Comparison of ENCODE assay signal across 9 mouse cellular contexts in the genomic region with DNA sequence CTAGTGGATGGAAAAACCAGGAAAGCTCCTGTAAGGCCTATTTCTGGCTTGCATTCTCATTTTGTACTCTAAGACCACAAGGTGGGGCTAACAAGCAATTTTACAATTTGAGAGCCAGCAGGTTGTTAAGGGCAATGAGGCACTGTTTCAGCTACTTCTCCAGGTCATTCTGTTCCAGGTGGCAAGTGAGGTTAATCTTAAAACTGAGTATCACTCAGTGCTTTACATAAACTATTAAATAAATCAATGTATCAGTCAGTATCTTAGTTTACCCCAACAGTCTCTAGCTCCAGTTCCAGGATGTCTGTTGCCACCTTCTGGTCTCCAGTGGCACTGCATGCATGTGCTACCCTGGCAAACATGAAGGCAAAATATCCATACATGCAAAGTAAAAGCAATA. TPM values are rescaled to one million over a fixed set of nuclear protein-coding genes. Genes with fewer than 3 reads are reported as not detected.
A peak's percentile ranks its signal among the peaks of the same experiment; 100 is the strongest.
DNase-seq lines count a peak whose midpoint lies in the region; ATAC-seq and TF ChIP-seq lines count a peak whose summit lies in the region.
"Had no signal": no experiment of that assay in that cellular context is flagged by ENCODE, and none has a peak within 500 bp of the region (broad histone marks: within the 10 kb centered on the region; RNA-seq: fewer than 3 reads in every experiment).

No protein-coding gene starts in this region.

- no peak overlapping the region for H3K27ac ChIP-seq in kidney, postnatal 0 days
- no peak overlapping the region for H3K27ac ChIP-seq in small intestine, adult 2 months (ENCODE audit: insufficient read depth, low read depth, low read length)

- no peaks in the 10 kb centered on the region for H3K9me3 ChIP-seq in kidney, postnatal 0 days (replicated peaks; ENCODE audit: low read length)

- H3K9ac ChIP-seq in kidney, postnatal 0 days (ENCODE audit: low read depth, low read length): no peak overlapping the region

- no peak overlapping the region for H3K4me2 ChIP-seq in kidney, postnatal 0 days (ENCODE audit: low read length)

- DNase-seq in urinary bladder, postnatal 36 days (ENCODE audit: low spot score in 2 of 2): peak; percentile 33 to 52
- no peak for DNase-seq in urinary bladder, postnatal 4 days (ENCODE audit: low spot score in 2 of 2)
- peak; percentile 51 for DNase-seq in adrenal gland, postnatal 25 days
- DNase-seq in kidney, postnatal 0 days (ENCODE audit: low spot score): peak; percentile 67
- peak; percentile 54 for DNase-seq in lung, adult 2 months

- H3K36me3 ChIP-seq in kidney, postnatal 0 days (ENCODE audit: insufficient read depth, low read length): no peaks in the 10 kb centered on the region
- no peaks in the 10 kb centered on the region for H3K36me3 ChIP-seq in small intestine, adult 2 months (ENCODE audit: control insufficient read depth, insufficient read depth, low read length)

- H3K4me3 ChIP-seq in kidney, postnatal 0 days (replicated peaks; ENCODE audit: low read depth, low read length): no peak overlapping the region
- H3K4me3 ChIP-seq in lung, adult 2 months (replicated peaks; ENCODE audit: extremely low read depth, low read depth, low read length): no peak overlapping the region
- H3K4me3 ChIP-seq in small intestine, adult 2 months (ENCODE audit: low read depth, low read length): no peak overlapping the region
- H3K4me3 ChIP-seq: myocyte had no signal

- no peaks in the 10 kb centered on the region for H3K4me1 ChIP-seq in kidney, postnatal 0 days (replicated peaks; ENCODE audit: insufficient read depth, low read length)
- H3K4me1 ChIP-seq in lung, adult 2 months (ENCODE audit: control insufficient read depth, insufficient read depth, low read length): no peaks in the 10 kb centered on the region
- no peaks in the 10 kb centered on the region for H3K4me1 ChIP-seq in small intestine, adult 2 months (ENCODE audit: control insufficient read depth, insufficient read depth, insufficient read length, low read length)

- TF ChIP-seq CTCF in kidney, postnatal 0 days (IDR thresholded peaks at IDR 0.05; ENCODE audit: low read depth): peak; percentile 84
- TF ChIP-seq CTCF in lung, adult 2 months (IDR thresholded peaks at IDR 0.05; ENCODE audit: insufficient read depth, low read length): peak; percentile 79
- TF ChIP-seq CTCF in small intestine, adult 2 months (IDR thresholded peaks at IDR 0.05; ENCODE audit: extremely low read depth, insufficient read length, insufficient replicate concordance, low read depth, low read length): peak; percentile 69; the same call in 1 of the 2 replicates

- no peaks in the 10 kb centered on the region for H3K27me3 ChIP-seq in kidney, postnatal 0 days (ENCODE audit: insufficient read depth, low read length)
- no peaks in the 10 kb centered on the region for H3K27me3 ChIP-seq in small intestine, adult 2 months (ENCODE audit: control insufficient read depth, insufficient read depth, low read length)

- peak; percentile 67; the same call in 1 of the 2 replicates for ATAC-seq in frontal cortex, adult (ENCODE audit: low TSS enrichment)
- no peak for ATAC-seq in kidney, postnatal 0 days (replicated peaks; ENCODE audit: low FRiP score, low read depth)

- TF ChIP-seq POLR2A in lung, adult 2 months (IDR thresholded peaks at IDR 0.05; ENCODE audit: borderline replicate concordance, extremely low read depth, low read depth, low read length): no peak
- no peak for TF ChIP-seq POLR2A in small intestine, adult 2 months (IDR thresholded peaks at IDR 0.05; ENCODE audit: low read depth, low read length)

RNA-seq across cellular contexts. Expression of gene H2-M10.6, which starts 12.0 kb away (rescaled TPM):
- total RNA-seq in adrenal gland, postnatal 25 days (2021): not detected in 2 replicates
- polyA plus RNA-seq in kidney, postnatal 0 days (2015; fragmentation: Nextera tagmentation; extraction: Ambion mirVana): not detected in 2 replicates
- not detected in 2 replicates for polyA plus RNA-seq in lung, adult 2 months (2012; rRNA removed)
- not detected in 2 replicates for polyA plus RNA-seq in small intestine, adult 2 months (2012; rRNA removed)
- total RNA-seq: gastrocnemius, postnatal 4 days had no signal
- polyA plus RNA-seq: myocyte had no signal

RNA-seq across cellular contexts. Expression of gene Trim26, which starts 12.9 kb away (rescaled TPM):
- total RNA-seq in adrenal gland, postnatal 25 days (2021): 69.2 and 77.1 TPM in 2 replicates
- polyA plus RNA-seq in kidney, postnatal 0 days (2015; fragmentation: Nextera tagmentation; extraction: Ambion mirVana): 33.2 and 33.6 TPM in 2 replicates
- polyA plus RNA-seq in lung, adult 2 months (2012; rRNA removed): 34.5 and 48.7 TPM in 2 replicates
- 15.5 and 37.3 TPM in 2 replicates for polyA plus RNA-seq in small intestine, adult 2 months (2012; rRNA removed)

RNA-seq across cellular contexts. Expression of gene Trim15, which starts 43.0 kb away (rescaled TPM):
- total RNA-seq in adrenal gland, postnatal 25 days (2021): not detected in 2 replicates
- 0.08 TPM in 1 of 2 replicates, not detected in the other for polyA plus RNA-seq in kidney, postnatal 0 days (2015; fragmentation: Nextera tagmentation; extraction: Ambion mirVana)
- polyA plus RNA-seq in lung, adult 2 months (2012; rRNA removed): 0.14 and 0.30 TPM in 2 replicates
- 25.0 and 39.3 TPM in 2 replicates for polyA plus RNA-seq in small intestine, adult 2 months (2012; rRNA removed)
- total RNA-seq: gastrocnemius, postnatal 4 days had no signal
- polyA plus RNA-seq: myocyte had no signal

RNA-seq across cellular contexts. Expression of gene Trim10, which starts 45.4 kb away (rescaled TPM):
- 0.27 and 0.67 TPM in 2 replicates for total RNA-seq in adrenal gland, postnatal 25 days (2021)
- polyA plus RNA-seq in kidney, postnatal 0 days (2015; fragmentation: Nextera tagmentation; extraction: Ambion mirVana): 0.34 and 0.43 TPM in 2 replicates
- polyA plus RNA-seq in lung, adult 2 months (2012; rRNA removed): 0.07 and 0.25 TPM in 2 replicates
- 0.09 TPM in 1 of 2 replicates, not detected in the other for polyA plus RNA-seq in small intestine, adult 2 months (2012; rRNA removed)
- polyA plus RNA-seq: myocyte had no signal

RNA-seq across cellular contexts. Expression of gene H2-M10.5, which starts 51.3 kb away (rescaled TPM):
- not detected in 2 replicates for total RNA-seq in adrenal gland, postnatal 25 days (2021)
- polyA plus RNA-seq in kidney, postnatal 0 days (2015; fragmentation: Nextera tagmentation; extraction: Ambion mirVana): not detected in 2 replicates
- polyA plus RNA-seq in lung, adult 2 months (2012; rRNA removed): not detected in 2 replicates
- polyA plus RNA-seq in small intestine, adult 2 months (2012; rRNA removed): not detected in 2 replicates
- total RNA-seq: gastrocnemius, postnatal 4 days had no signal
- polyA plus RNA-seq: myocyte had no signal

Comparison
In these comparisons a context has a peak if more than half of its experiments do, and no peak if none do; other contexts are left out.
1. DNase-seq: peak in urinary bladder, postnatal 36 days (2 of 2), adrenal gland, postnatal 25 days (single experiment), kidney, postnatal 0 days (single experiment) and lung, adult 2 months (single experiment); none in urinary bladder, postnatal 4 days (0 of 2).
2. RNA of gene Trim15, which starts 43.0 kb away (polyA plus RNA-seq): 25.0 to 39.3 TPM in small intestine, adult 2 months; 0.14 to 0.30 TPM in lung, adult 2 months and 0.08 TPM in kidney, postnatal 0 days; every median in the first group is over 10 times any median in the second.
3. Peak in every context shown above with its lines, with median percentiles within 50 percentile points of each other: CTCF ChIP-seq.